Mouse (Mus musculus) lung, postnatal 0 days (tissue): ENCODE data around the gene Ccer1. TPM values are rescaled to one million over a fixed set of nuclear protein-coding genes. Genes with fewer than 3 reads are reported as not detected.

Experiments
- ATAC-seq: fragments of 200-750 bp; cut with Nextera tagmentation; 2 replicates; pipeline ENCODE4 v1.8.0; 2017; ENCODE audit warnings: moderate library complexity
- DNase-seq: peaks from one replicate; pipeline ENCODE4 v3.0.0-alpha.2; 2016; ENCODE audit warnings: low spot score
- H3K27ac ChIP-seq: fragments of 300-500 bp; sonication (generic); 2 replicates; pipeline ENCODE4 v1.5.1; 2014; ENCODE audit warnings: antibody characterized with exemption, mild to moderate bottlenecking, low read length, mixed read lengths
- H3K27me3 ChIP-seq: fragments of 300-500 bp; sonication (generic); replicated peaks from 2 replicates; pipeline ENCODE4 v1.6.1; 2014; ENCODE audit warnings: low read length, mixed read lengths; ENCODE audit not compliant: insufficient read depth
- H3K36me3 ChIP-seq: fragments of 300-500 bp; sonication (generic); 2 replicates; pipeline ENCODE4 v1.6.1; 2014; ENCODE audit warnings: low read length, mixed read lengths; ENCODE audit not compliant: insufficient read depth
- H3K4me1 ChIP-seq: fragments of 300-500 bp; sonication (generic); 2 replicates; pipeline ENCODE4 v1.6.1; 2014; ENCODE audit warnings: antibody characterized with exemption, low read depth, low read length, mixed read lengths; ENCODE audit not compliant: insufficient read depth
- H3K4me2 ChIP-seq: fragments of 300-500 bp; sonication (generic); replicated peaks from 2 replicates; pipeline ENCODE4 v1.6.1; 2014; ENCODE audit warnings: low read depth, mild to moderate bottlenecking, low read length, moderate library complexity, mixed read lengths
- H3K4me3 ChIP-seq: fragments of 300-500 bp; sonication (generic); 2 replicates; pipeline ENCODE4 v1.5.1; 2014; ENCODE audit warnings: low read depth, low read length
- H3K9ac ChIP-seq: fragments of 300-500 bp; sonication (generic); replicated peaks from 2 replicates; pipeline ENCODE4 v1.6.1; 2014; ENCODE audit warnings: low read depth, mild to moderate bottlenecking
- H3K9me3 ChIP-seq: fragments of 300-500 bp; sonication (generic); 2 replicates; pipeline ENCODE4 v1.6.1; 2016; ENCODE audit warnings: low read length, mixed read lengths
- CTCF ChIP-seq: IDR thresholded peaks from 2 replicates; pipeline ENCODE4 v1.5.1; 2016; ENCODE audit warnings: antibody characterized with exemption, mild to moderate bottlenecking
- EP300 ChIP-seq: IDR thresholded peaks from 2 replicates; pipeline ENCODE4 v1.6.1; 2016; ENCODE audit warnings: antibody characterized with exemption, mild to moderate bottlenecking, control low read depth
- WGBS: fragments of 180-500 bp; shearing (Covaris S2); extraction: QIAGEN DNeasy Blood & Tissue Kit; methylation state at CpG from one replicate; pipeline ENCODE4 v1.1.7; 2014; 5-methylcytosine and 5-hydroxymethylcytosine counted together
- polyA plus RNA-seq: library from polyadenylated mRNA; unstranded; fragments of >200 nt; fragmentation: Nextera tagmentation; extraction: Ambion mirVana; gene quantifications from 2 replicates; pipeline ENCODE4 v1.2.1, GENCODE M21; 2015

The Ccer1 gene
- not detected in 2 replicates for polyA plus RNA-seq

- H3K27ac ChIP-seq, result no peak within 1 kb of the TSS
- H3K4me1 ChIP-seq, result no peaks in the 10 kb centered on the region
- no peak for TF ChIP-seq EP300
- TF ChIP-seq CTCF, result no peak
- 75% methylated on average over 20 of the region's 20 CpGs for WGBS
- no peak within 1 kb of the TSS for H3K4me2 ChIP-seq
- ATAC-seq, result no peak
- H3K27me3 ChIP-seq, result no peaks in the 10 kb centered on the region
- no peak within 1 kb of the TSS for H3K4me3 ChIP-seq
- no peaks in the 10 kb centered on the region for H3K9me3 ChIP-seq
- no peak within 1 kb of the TSS for H3K9ac ChIP-seq
- H3K36me3 ChIP-seq, result no peaks in the 10 kb centered on the region
- no peak for DNase-seq
Observed at GRCm38 (mm10) chr10:97692913-97693312, at the start of gene Ccer1. Ccer1 (plus strand) TSS chr10:97693059.

DNA sequence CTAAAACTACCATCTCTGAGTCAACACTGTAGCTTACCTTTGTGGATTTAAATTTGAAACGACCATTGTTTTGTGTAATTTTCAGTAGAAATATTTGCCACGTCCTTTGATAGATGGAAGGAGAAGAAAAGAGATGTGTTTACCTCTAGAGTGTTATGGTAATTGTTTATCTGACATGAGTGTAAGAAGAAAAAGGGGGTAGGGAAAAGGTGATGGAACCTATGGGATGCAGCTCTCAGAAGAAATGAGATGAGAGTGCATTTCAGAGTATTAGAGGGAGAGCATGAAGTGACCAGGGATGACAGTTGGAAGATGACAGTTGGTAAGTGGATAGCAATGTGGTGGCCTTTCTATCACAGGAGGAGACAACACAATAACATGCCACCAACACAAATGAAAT is 49.1 kb upstream of the Ccer1 start, which contains the start of gene Epyc:
Gene Epyc, plus strand, starts transcription at position 301 of the 400 bp plus-strand sequence.
- ATAC-seq, result no peak
- no peaks in the 10 kb centered on the region for H3K36me3 ChIP-seq
- TF ChIP-seq CTCF (no peak), EP300 (no peak)
- no peak for DNase-seq
- no peaks in the 10 kb centered on the region for H3K27me3 ChIP-seq
- no peaks in the 10 kb centered on the region for H3K9me3 ChIP-seq
- H3K9ac ChIP-seq, result no peak within 1 kb of the TSS
- H3K27ac ChIP-seq, result no peak within 1 kb of the TSS
- no peaks in the 10 kb centered on the region for H3K4me1 ChIP-seq
- H3K4me3 ChIP-seq, result no peak within 1 kb of the TSS
- 72% methylated on average over 2 of the region's 2 CpGs for WGBS
- H3K4me2 ChIP-seq, result no peak within 1 kb of the TSS

DNA sequence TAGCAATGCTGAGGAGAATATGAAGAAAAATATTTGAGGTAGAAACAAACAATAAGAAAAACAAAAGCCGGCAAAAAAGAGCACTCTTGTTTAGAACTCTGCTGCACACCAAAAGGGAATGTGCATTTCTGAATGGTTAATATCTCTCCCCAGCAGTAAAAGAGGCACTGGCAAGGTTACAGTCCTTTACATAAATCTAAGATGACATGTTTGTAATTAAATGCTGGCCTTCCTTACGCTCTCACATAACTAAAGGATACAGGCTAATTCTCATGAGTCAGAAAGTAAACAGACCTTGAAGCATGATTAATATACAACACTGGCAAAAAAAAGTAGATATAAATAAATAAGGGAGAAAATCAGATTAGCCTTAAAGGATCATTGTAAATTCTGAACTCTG is 42.5 kb upstream of the Ccer1 start:
- no peaks in the 10 kb centered on the region for H3K27me3 ChIP-seq
- H3K36me3 ChIP-seq, result no peaks in the 10 kb centered on the region
- H3K4me2 ChIP-seq, result no peak overlapping the region
- DNase-seq (no peak), ATAC-seq (no peak)
- no peaks in the 10 kb centered on the region for H3K9me3 ChIP-seq
- 47% methylated on average over 2 of the region's 2 CpGs for WGBS
- no peaks in the 10 kb centered on the region for H3K4me1 ChIP-seq
- no peak overlapping the region for H3K9ac ChIP-seq
- H3K4me3 ChIP-seq, result no peak overlapping the region
- TF ChIP-seq EP300, result no peak
- no peak for TF ChIP-seq CTCF
- H3K27ac ChIP-seq, result no peak overlapping the region

GRCm38 (mm10) chr10:97659489-97659888 is 33.4 kb upstream of the Ccer1 start:
- Histone ChIP-seq H3K27ac (no peak overlapping the region), H3K4me3 (no peak overlapping the region), H3K9ac (no peak overlapping the region), H3K36me3 (no peaks in the 10 kb centered on the region), H3K4me1 (no peaks in the 10 kb centered on the region), H3K27me3 (no peaks in the 10 kb centered on the region), H3K9me3 (no peaks in the 10 kb centered on the region), H3K4me2 (no peak overlapping the region)
- DNase-seq, result no peak
- no peak for ATAC-seq
- TF ChIP-seq EP300 (no peak), CTCF (no peak)
- 96% methylated on average over 1 of the region's 1 CpGs for WGBS

GRCm38 (mm10) chr10:97668656-97669055 is 24.2 kb upstream of the Ccer1 start:
- no peaks in the 10 kb centered on the region for H3K36me3 ChIP-seq
- no peaks in the 10 kb centered on the region for H3K4me1 ChIP-seq
- no peak overlapping the region for H3K4me2 ChIP-seq
- TF ChIP-seq CTCF (no peak), EP300 (no peak)
- H3K9ac ChIP-seq, result no peak overlapping the region
- H3K4me3 ChIP-seq, result no peak overlapping the region
- WGBS, result 58% methylated on average over 4 of the region's 4 CpGs
- ATAC-seq (no peak), DNase-seq (no peak)
- H3K9me3 ChIP-seq, result no peaks in the 10 kb centered on the region
- H3K27ac ChIP-seq, result no peak overlapping the region
- H3K27me3 ChIP-seq, result no peaks in the 10 kb centered on the region

GRCm38 (mm10) chr10:97670202-97670601 is 22.7 kb upstream of the Ccer1 start:
- DNase-seq (peak; percentile 74), ATAC-seq (peak; percentile 35; the same call in 1 of the 2 replicates)
- Histone ChIP-seq H3K36me3 (no peaks in the 10 kb centered on the region), H3K9ac (no peak overlapping the region), H3K9me3 (no peaks in the 10 kb centered on the region), H3K27me3 (no peaks in the 10 kb centered on the region), H3K4me3 (no peak overlapping the region), H3K4me2 (no peak overlapping the region), H3K4me1 (no peaks in the 10 kb centered on the region), H3K27ac (no peak overlapping the region)
- peak; percentile 75 for TF ChIP-seq CTCF
- TF ChIP-seq EP300, result no peak
- 33% methylated on average over 4 of the region's 4 CpGs for WGBS

DNA sequence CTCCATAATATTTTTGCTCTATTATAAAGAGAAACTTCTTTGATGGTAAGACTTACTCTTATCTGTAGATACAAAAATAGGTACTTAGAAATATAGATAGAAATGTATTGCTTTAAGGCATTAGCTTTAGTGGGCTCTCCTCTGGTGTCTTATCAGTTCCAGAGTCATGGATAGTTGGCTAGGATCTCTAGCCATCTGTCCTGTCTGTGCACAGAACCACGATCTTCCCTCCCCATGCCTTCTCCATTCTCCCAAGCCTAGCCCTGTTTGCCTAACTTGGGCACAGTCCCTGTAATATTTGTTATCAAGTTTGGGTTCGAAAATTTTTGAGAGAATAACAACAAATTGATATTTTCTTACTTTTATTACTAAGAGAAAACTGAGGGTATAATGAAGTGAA is 19.6 kb upstream of the Ccer1 start:
- Histone ChIP-seq H3K36me3 (no peaks in the 10 kb centered on the region), H3K9ac (no peak overlapping the region), H3K4me3 (no peak overlapping the region), H3K4me1 (no peaks in the 10 kb centered on the region), H3K27ac (no peak overlapping the region), H3K4me2 (no peak overlapping the region), H3K27me3 (no peaks in the 10 kb centered on the region), H3K9me3 (no peaks in the 10 kb centered on the region)
- ATAC-seq (no peak), DNase-seq (no peak)
- TF ChIP-seq EP300 (no peak), CTCF (no peak)
- WGBS, result 56% methylated on average over 2 of the region's 2 CpGs
